Mouse (Mus musculus) hindbrain, embryonic 13.5 days (tissue): Measurements from ENCODE around the gene Cfap298. TPM values are rescaled to one million over a fixed set of nuclear protein-coding genes. Genes with fewer than 3 reads are reported as not detected.

Source experiments
- ATAC-seq: fragments of 200-750 bp; cut with Nextera tagmentation; 2 replicates; pipeline ENCODE4 v1.8.0; 2017; ENCODE audit warnings: moderate TSS enrichment; ENCODE audit not compliant: low FRiP score
- H3K27ac ChIP-seq: fragments of 300-500 bp; sonication (generic); 2 replicates; pipeline ENCODE4 v1.5.1; 2015; ENCODE audit warnings: inconsistent platforms, mild to moderate bottlenecking, moderate library complexity
- H3K27me3 ChIP-seq: fragments of 300-500 bp; sonication (generic); 2 replicates; pipeline ENCODE4 v1.6.1; 2015; ENCODE audit warnings: mild to moderate bottlenecking, inconsistent platforms
- H3K36me3 ChIP-seq: fragments of 300-500 bp; sonication (generic); 2 replicates; pipeline ENCODE4 v1.6.1; 2015; ENCODE audit warnings: mild to moderate bottlenecking, inconsistent platforms
- H3K4me1 ChIP-seq: fragments of 300-500 bp; sonication (generic); replicated peaks from 2 replicates; pipeline ENCODE4 v1.6.1; 2015; ENCODE audit warnings: inconsistent platforms
- H3K4me2 ChIP-seq: fragments of 300-500 bp; sonication (generic); 2 replicates; pipeline ENCODE4 v1.6.1; 2015; ENCODE audit warnings: inconsistent platforms, mild to moderate bottlenecking, moderate library complexity
- H3K4me3 ChIP-seq: fragments of 300-500 bp; sonication (generic); 2 replicates; pipeline ENCODE4 v1.5.1; 2015; ENCODE audit warnings: mild to moderate bottlenecking, inconsistent platforms
- H3K9ac ChIP-seq: fragments of 300-500 bp; sonication (generic); 2 replicates; pipeline ENCODE4 v1.6.1; 2015; ENCODE audit warnings: mild to moderate bottlenecking, inconsistent platforms
- H3K9me3 ChIP-seq: fragments of 300-500 bp; sonication (generic); 2 replicates; pipeline ENCODE4 v1.6.1; 2016; ENCODE audit warnings: inconsistent platforms
- WGBS: fragments of 180-500 bp; shearing (Covaris S2); methylation state at CpG from one replicate; pipeline ENCODE4 v1.1.7; 2015; 5-methylcytosine and 5-hydroxymethylcytosine counted together
- polyA plus RNA-seq: library from polyadenylated mRNA; unstranded; fragments of >200 nt; fragmentation: Nextera tagmentation; extraction: Ambion mirVana; gene quantifications from 2 replicates; pipeline ENCODE4 v1.2.1, GENCODE M21; 2015

The Cfap298 gene
- polyA plus RNA-seq: 47.4 and 57.4 TPM in 2 replicates

GRCm38 (mm10) chr16:90934687-90935328 is at the start of gene Cfap298:
TSS of gene Cfap298 (minus strand) at chr16:90935114.
- H3K4me3 ChIP-seq: peak within 1 kb of the TSS; percentile 88
- no peaks in the 10 kb centered on the region for H3K27me3 ChIP-seq
- H3K27ac ChIP-seq: peak within 1 kb of the TSS; percentile 92
- peaks cover 17% of the 10 kb centered on the region for H3K4me1 ChIP-seq
- peak; percentile 98 for ATAC-seq
- peak within 1 kb of the TSS; percentile 83 for H3K4me2 ChIP-seq
- H3K9ac ChIP-seq: peak within 1 kb of the TSS; percentile 90
- H3K9me3 ChIP-seq: no peaks in the 10 kb centered on the region
- WGBS: under 1% methylated on average over 56 of the region's 56 CpGs
- peaks cover 24% of the 10 kb centered on the region for H3K36me3 ChIP-seq

GRCm38 (mm10) chr16:90971004-90971403 is 36.1 kb upstream of the Cfap298 start:
- H3K4me3 ChIP-seq: no peak overlapping the region
- no peaks in the 10 kb centered on the region for H3K9me3 ChIP-seq
- peaks cover 53% of the 10 kb centered on the region for H3K36me3 ChIP-seq
- H3K27ac ChIP-seq: no peak overlapping the region
- no peaks in the 10 kb centered on the region for H3K27me3 ChIP-seq
- no peak overlapping the region for H3K4me2 ChIP-seq
- no peak overlapping the region for H3K9ac ChIP-seq
- 89% methylated on average over 6 of the region's 6 CpGs for WGBS
- no peak for ATAC-seq
- H3K4me1 ChIP-seq: no peaks in the 10 kb centered on the region

GRCm38 (mm10) chr16:90966241-90966640 is 31.3 kb upstream of the Cfap298 start:
- H3K9me3 ChIP-seq: no peaks in the 10 kb centered on the region
- H3K9ac ChIP-seq: no peak overlapping the region
- H3K27ac ChIP-seq: no peak overlapping the region
- no peak for ATAC-seq
- 85% methylated on average over 4 of the region's 4 CpGs for WGBS
- H3K4me2 ChIP-seq: no peak overlapping the region
- no peaks in the 10 kb centered on the region for H3K4me1 ChIP-seq
- H3K4me3 ChIP-seq: no peak overlapping the region
- H3K27me3 ChIP-seq: no peaks in the 10 kb centered on the region
- H3K36me3 ChIP-seq: peaks cover 74% of the 10 kb centered on the region

- Histone ChIP-seq H3K4me3 (no peak overlapping the region), H3K4me2 (no peak overlapping the region), H3K27ac (no peak overlapping the region), H3K9me3 (no peaks in the 10 kb centered on the region), H3K9ac (no peak overlapping the region), H3K27me3 (no peaks in the 10 kb centered on the region), H3K36me3 (peaks cover 73% of the 10 kb centered on the region), H3K4me1 (no peaks in the 10 kb centered on the region)
- ATAC-seq: no peak
- 93% methylated on average over 10 of the region's 10 CpGs for WGBS
Observed at GRCm38 (mm10) chr16:90964302-90964701, 29.4 kb upstream of the Cfap298 start.

- no peak for ATAC-seq
- H3K4me3 ChIP-seq: no peak overlapping the region
- no peak overlapping the region for H3K4me2 ChIP-seq
- H3K27me3 ChIP-seq: no peaks in the 10 kb centered on the region
- WGBS: 88% methylated on average over 10 of the region's 10 CpGs
- H3K27ac ChIP-seq: no peak overlapping the region
- H3K4me1 ChIP-seq: no peaks in the 10 kb centered on the region
- no peaks in the 10 kb centered on the region for H3K9me3 ChIP-seq
- H3K36me3 ChIP-seq: peaks cover 71% of the 10 kb centered on the region
- H3K9ac ChIP-seq: no peak overlapping the region
Observed at GRCm38 (mm10) chr16:90963866-90964265, 29.0 kb upstream of the Cfap298 start.

- no peaks in the 10 kb centered on the region for H3K4me1 ChIP-seq
- H3K27me3 ChIP-seq: no peaks in the 10 kb centered on the region
- no peak overlapping the region for H3K4me2 ChIP-seq
- WGBS: 92% methylated on average over 4 of the region's 4 CpGs
- H3K4me3 ChIP-seq: no peak overlapping the region
- no peak overlapping the region for H3K27ac ChIP-seq
- H3K9ac ChIP-seq: no peak overlapping the region
- no peaks in the 10 kb centered on the region for H3K9me3 ChIP-seq
- ATAC-seq: no peak
- H3K36me3 ChIP-seq: peaks cover 74% of the 10 kb centered on the region
Observed at GRCm38 (mm10) chr16:90963231-90963630, 28.3 kb upstream of the Cfap298 start.

- no peaks in the 10 kb centered on the region for H3K27me3 ChIP-seq
- H3K27ac ChIP-seq: no peak overlapping the region
- H3K4me3 ChIP-seq: no peak overlapping the region
- WGBS: 89% methylated on average over 5 of the region's 5 CpGs
- no peaks in the 10 kb centered on the region for H3K4me1 ChIP-seq
- H3K36me3 ChIP-seq: peaks cover 75% of the 10 kb centered on the region
- no peak overlapping the region for H3K9ac ChIP-seq
- no peak overlapping the region for H3K4me2 ChIP-seq
- no peak for ATAC-seq
- H3K9me3 ChIP-seq: no peaks in the 10 kb centered on the region
Observed at GRCm38 (mm10) chr16:90958301-90959085, 23.6 kb upstream of the Cfap298 start.

GRCm38 (mm10) chr16:90955494-90955893 is 20.6 kb upstream of the Cfap298 start:
- no peaks in the 10 kb centered on the region for H3K4me1 ChIP-seq
- H3K9ac ChIP-seq: no peak overlapping the region
- no peak overlapping the region for H3K4me3 ChIP-seq
- H3K36me3 ChIP-seq: peaks cover 80% of the 10 kb centered on the region
- H3K4me2 ChIP-seq: no peak overlapping the region
- no peak overlapping the region for H3K27ac ChIP-seq
- H3K27me3 ChIP-seq: no peaks in the 10 kb centered on the region
- ATAC-seq: no peak
- H3K9me3 ChIP-seq: no peaks in the 10 kb centered on the region
- 91% methylated on average over 6 of the region's 6 CpGs for WGBS

GRCm38 (mm10) chr16:90953770-90954169 is 18.9 kb upstream of the Cfap298 start:
- Histone ChIP-seq H3K4me3 (no peak overlapping the region), H3K4me2 (no peak overlapping the region), H3K4me1 (no peaks in the 10 kb centered on the region), H3K27me3 (no peaks in the 10 kb centered on the region), H3K27ac (no peak overlapping the region), H3K36me3 (peaks cover 74% of the 10 kb centered on the region), H3K9me3 (no peaks in the 10 kb centered on the region), H3K9ac (no peak overlapping the region)
- WGBS: 95% methylated on average over 6 of the region's 6 CpGs
- no peak for ATAC-seq

GRCm38 (mm10) chr16:90953147-90953546 is 18.2 kb upstream of the Cfap298 start:
- Histone ChIP-seq H3K9me3 (no peaks in the 10 kb centered on the region), H3K9ac (no peak overlapping the region), H3K4me1 (no peaks in the 10 kb centered on the region), H3K4me3 (no peak overlapping the region), H3K27ac (no peak overlapping the region), H3K4me2 (no peak overlapping the region), H3K27me3 (no peaks in the 10 kb centered on the region), H3K36me3 (peaks cover 68% of the 10 kb centered on the region)
- 94% methylated on average over 9 of the region's 9 CpGs for WGBS
- ATAC-seq: no peak

- Histone ChIP-seq H3K36me3 (peaks cover 70% of the 10 kb centered on the region), H3K27ac (no peak overlapping the region), H3K4me1 (no peaks in the 10 kb centered on the region), H3K4me3 (no peak overlapping the region), H3K4me2 (no peak overlapping the region), H3K9ac (no peak overlapping the region), H3K9me3 (no peaks in the 10 kb centered on the region), H3K27me3 (no peaks in the 10 kb centered on the region)
- 63% methylated on average over 17 of the region's 17 CpGs for WGBS
- ATAC-seq: no peak
Observed at GRCm38 (mm10) chr16:90950354-90950963, 15.5 kb upstream of the Cfap298 start.

GRCm38 (mm10) chr16:90946977-90947376 is 12.1 kb upstream of the Cfap298 start:
- peaks cover 78% of the 10 kb centered on the region for H3K36me3 ChIP-seq
- H3K9ac ChIP-seq: no peak overlapping the region
- H3K9me3 ChIP-seq: no peaks in the 10 kb centered on the region
- WGBS: 84% methylated on average over 8 of the region's 8 CpGs
- H3K27ac ChIP-seq: no peak overlapping the region
- no peak overlapping the region for H3K4me3 ChIP-seq
- H3K4me2 ChIP-seq: no peak overlapping the region
- no peak for ATAC-seq
- no peaks in the 10 kb centered on the region for H3K27me3 ChIP-seq
- no peaks in the 10 kb centered on the region for H3K4me1 ChIP-seq
